Mouse (Mus musculus): ENCODE data around the gene Acad9.
"Not testable (repeated sequence)": the region's sequence is repeated elsewhere in the genome, so short reads cannot be mapped to it uniquely, and the experiment has no call there.

Acad9 gene

DNA sequence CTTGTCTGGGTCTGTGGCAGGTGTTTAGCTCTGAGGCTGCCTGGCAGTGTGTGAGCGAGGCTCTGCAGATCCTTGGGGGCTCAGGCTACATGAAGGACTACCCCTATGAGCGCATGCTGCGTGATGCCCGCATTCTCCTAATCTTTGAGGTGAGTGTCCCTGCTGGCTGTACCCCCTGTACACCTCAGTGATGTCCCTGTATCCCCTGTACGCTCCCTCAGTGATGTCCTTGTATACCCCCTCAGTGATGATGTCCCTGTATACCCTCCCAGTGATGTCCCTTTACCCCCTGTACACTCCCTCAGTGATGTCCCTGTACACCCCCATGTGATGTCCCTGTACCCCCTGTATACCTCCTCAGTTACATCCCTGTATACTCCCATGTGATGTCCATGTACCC lies 19.6 kb downstream of the Acad9 start:
- in situ Hi-C loops (cut with MboI, MseI) = no loop called here

DNA sequence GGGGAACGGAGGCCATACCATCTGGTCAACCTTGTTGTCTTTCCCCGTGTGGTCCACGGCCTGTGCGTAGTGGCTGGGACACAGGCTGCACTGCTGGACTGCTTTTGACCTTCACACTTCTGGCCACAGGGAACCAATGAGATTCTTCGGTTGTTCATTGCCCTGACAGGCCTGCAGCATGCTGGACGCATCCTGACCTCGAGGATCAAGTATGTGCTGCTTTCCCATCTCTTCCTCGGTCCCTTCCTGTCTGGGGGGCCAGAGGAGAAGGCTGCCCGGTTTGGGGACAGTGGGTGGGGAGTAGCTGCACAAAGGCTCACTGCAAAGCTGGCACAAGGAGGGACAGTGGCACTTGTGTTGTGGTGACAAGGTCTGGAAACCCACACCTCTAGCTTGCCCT lies 21.8 kb downstream of the Acad9 start:
- in situ Hi-C loops (cut with MboI, MseI) = no loop called here

DNA sequence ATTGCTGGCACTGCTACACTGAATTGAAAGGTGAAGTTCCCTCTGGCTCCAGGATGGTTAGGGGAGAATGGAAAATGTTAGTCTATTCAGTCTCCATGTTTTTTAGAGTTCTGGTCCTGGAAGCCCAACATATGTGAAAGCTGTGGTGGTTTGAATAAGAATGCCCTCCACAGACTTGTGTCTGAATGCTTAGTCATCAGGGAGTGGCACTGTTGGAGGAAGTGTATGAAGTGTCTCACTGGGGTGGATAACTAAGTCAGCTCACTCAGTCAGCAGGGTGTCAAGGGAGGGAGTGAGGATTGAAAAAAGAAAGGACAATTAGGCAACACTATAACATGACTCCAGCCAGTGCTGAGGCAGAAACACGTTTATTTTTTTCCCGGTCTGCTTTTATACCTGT lies 29.6 kb downstream of the Acad9 start:
- in situ Hi-C loops (cut with MboI, MseI) = no loop called here

DNA sequence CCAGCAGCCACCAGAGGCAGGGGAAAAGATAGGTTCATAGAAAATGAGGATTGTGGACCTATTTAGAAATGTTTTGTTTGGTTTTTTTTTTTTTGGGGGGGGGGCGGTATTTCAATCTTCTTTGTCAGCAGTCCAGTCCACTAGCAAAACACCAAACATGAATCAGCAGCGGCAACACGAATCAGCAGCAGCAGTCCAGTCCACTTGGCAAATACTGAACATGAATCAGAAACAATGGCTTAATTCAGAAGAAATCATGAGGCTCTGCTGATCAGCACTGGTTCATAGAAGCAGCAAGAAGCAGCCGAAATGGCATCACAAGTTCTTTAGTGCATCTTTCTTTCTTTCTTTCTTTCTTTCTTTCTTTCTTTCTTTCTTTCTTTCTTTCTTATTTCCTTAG lies 50.3 kb downstream of the Acad9 start:
- in situ Hi-C loops (cut with MboI, MseI) = no loop called here

DNA sequence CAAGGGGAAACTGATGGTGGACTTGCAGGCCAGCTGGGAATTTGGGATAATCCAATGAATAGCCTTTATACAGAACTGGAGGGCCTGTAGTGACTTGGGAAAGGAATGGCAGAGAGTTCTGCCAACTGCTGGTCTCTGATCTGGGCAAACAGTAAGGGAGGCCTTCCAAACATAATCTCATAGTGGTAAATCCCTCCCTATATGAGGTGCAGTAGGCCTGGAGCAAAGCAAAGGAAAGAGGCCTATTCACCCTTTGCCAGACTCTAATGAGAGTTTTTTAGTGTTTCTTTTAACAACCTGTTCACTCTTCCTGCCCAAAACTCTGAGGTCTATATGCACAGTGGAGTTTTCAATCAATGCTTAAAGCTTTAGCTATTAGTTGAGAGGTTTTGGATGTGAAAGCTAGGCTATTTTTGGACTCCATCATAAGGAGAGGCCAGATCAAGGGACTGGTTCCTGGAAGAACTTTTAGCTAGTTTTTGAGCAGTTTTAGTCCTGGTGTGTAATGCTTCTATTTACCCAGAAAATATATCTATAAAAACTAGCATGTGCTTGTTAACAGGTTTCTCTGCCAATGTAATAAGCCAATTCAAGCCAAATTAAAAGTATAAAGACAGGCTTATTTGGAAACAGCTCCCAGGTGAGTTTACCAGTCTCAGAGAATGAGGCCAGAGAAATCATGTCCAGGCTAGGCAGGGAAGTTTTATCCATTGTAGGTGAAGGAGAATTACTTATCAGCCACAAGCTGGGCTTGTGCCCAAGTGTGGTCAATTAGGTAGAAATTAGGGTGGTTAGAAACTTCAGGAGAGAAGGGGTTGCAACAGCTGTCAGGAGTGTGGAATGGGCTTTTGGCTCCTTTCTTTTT lies 54.1 kb downstream of the Acad9 start:
- in situ Hi-C loops (cut with MboI, MseI) = no loop called here

DNA sequence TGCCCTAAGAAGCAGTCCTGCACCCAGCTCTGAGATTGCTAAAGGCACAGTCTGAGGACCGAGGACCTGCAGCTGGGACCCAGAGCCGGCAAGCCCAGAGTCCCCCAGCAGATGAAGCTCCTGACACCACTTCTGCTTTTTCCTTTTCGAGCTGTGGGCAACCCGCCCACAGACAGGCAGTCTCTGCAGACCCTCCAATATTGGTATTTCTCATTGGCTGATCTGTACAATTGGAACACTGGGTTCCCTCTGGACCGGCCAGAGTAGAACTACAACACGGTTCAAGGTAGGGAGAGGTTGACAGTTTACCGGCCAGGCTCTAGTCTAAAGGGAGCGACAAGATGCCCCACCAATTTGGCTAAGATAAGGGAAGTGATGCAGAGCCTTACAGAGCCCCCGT lies 60.4 kb downstream of the Acad9 start:
- in situ Hi-C loops (cut with MboI, MseI) = not testable (repeated sequence)

DNA sequence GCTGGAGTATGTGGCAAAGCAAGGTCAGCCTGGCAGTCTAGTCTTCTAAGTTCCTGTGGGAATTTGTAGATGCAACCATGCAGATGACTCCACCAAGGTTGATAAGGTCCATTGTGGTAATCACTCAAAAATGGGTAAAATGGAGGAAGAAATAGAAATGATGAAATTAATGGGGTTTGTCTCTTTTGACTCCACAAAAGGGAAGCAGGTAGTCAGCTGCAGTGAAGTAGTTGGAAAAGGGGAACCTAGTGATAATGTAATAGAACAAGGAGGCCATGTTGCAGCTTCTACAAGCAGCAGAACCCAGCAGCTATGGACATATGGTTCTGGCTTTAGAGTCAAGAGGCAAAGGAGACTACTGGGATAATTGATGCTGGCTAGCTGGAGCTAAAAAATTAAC lies 70.4 kb downstream of the Acad9 start:
- in situ Hi-C loops (cut with MboI, MseI) = loop anchor here (5.0 kb wide), 3 partner anchors 159 to 449 kb away; no protein-coding TSS in a partner anchor

DNA sequence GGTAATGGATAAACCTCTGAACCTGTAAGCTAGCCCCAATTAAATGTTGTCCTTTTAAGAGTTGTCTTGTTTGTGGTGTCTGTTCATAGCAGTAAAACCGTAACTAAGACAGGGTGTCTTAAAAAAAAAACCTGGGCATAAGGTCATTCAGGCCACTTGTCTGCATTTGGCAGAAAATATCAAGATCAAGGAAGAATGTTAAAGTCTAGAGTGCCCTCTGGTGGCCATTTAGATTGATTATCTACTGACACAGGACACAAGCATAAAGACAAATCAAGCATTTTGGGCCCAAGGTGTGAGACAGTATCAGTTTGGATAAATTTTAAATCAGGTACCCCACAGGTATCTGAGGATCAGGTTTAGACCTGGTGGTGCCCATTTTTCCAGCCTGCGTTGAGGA lies 71.8 kb downstream of the Acad9 start:
- in situ Hi-C loops (cut with MboI, MseI) = loop anchor here (5.0 kb wide), 3 partner anchors 160 to 450 kb away; no protein-coding TSS in a partner anchor

DNA sequence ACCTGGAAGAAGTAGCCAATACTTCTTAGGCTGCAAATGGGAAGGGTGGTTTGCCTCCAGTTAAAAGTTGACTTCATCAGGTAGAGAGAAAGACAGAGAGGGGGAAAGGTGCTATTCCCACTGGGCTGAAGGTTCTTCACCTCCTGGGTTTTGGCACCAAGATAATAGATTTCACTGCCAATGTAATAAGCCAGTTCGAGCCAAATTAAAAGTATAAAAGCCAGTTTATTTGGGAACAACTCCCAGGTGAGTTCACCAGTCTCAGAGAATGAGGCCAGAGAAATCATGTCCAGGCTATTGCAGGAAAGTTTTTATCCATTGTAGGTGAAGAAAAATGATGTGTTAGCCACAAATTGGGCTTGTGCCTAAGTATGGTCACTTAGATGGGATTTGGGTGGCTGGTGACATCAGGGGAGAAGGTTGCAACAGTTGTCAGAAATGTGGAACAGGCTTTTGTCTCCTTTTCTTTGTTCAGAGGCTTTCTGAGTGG lies 72.4 kb downstream of the Acad9 start:
- in situ Hi-C loops (cut with MboI, MseI) = loop anchor here (5.0 kb wide), 3 partner anchors 161 to 451 kb away; no protein-coding TSS in a partner anchor

DNA sequence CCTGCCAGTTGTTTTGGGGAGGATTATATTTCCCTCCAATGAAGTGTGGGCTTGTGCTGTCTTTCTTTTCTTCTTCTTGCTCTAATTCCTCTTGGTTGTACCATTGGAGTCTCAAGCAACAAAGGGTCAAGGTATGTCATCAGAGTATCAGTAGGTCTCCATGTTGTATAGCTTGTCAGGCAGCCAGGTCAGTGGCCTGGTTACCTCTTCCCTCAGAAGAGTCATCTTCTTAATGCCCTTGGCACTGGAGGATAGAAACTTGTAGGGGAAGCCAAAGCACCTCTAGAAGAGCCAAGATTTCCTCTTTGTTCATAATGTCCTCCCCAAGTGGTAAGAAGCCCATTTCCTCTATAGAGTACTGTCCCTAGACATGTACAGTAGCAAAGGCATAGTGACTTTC lies 73.2 kb downstream of the Acad9 start:
- in situ Hi-C loops (cut with MboI, MseI) = loop anchor here (5.0 kb wide), 3 partner anchors 162 to 452 kb away; no protein-coding TSS in a partner anchor

Measured in T-helper 17 cell (primary cell).